Mouse (Mus musculus) liver, adult 2 months (tissue): ENCODE results near the gene Tmem95. TPM values are rescaled to one million over a fixed set of nuclear protein-coding genes. Genes with fewer than 3 reads are reported as not detected.

Source experiments
- DNase-seq: peaks from one replicate; pipeline ENCODE4 v3.0.0-alpha.2; 2011; ENCODE audit warnings: low read depth, low spot score; ENCODE audit errors: extremely low read depth
- H3K27ac ChIP-seq: fragments of 200-500 bp; replicated peaks from 2 replicates; pipeline ENCODE4 v1.5.1; 2012; ENCODE audit warnings: low read depth, mild to moderate bottlenecking, control low read depth, inconsistent platforms, low read length; ENCODE audit not compliant: insufficient read depth
- H3K27me3 ChIP-seq: fragments of 200-500 bp; 2 replicates; pipeline ENCODE4 v1.6.1; 2012; ENCODE audit warnings: mild to moderate bottlenecking, moderate library complexity, low read length, inconsistent platforms; ENCODE audit not compliant: control insufficient read depth, insufficient read depth
- H3K36me3 ChIP-seq: fragments of 200-500 bp; 2 replicates; pipeline ENCODE4 v1.6.1; 2012; ENCODE audit warnings: low read length, inconsistent platforms; ENCODE audit not compliant: control insufficient read depth, insufficient read depth
- H3K4me1 ChIP-seq: fragments of 200-500 bp; 2 replicates; pipeline ENCODE4 v1.6.1; 2011; ENCODE audit warnings: low read length; ENCODE audit not compliant: control insufficient read depth, insufficient read depth
- H3K4me3 ChIP-seq: fragments of 200-500 bp; 2 replicates; pipeline ENCODE4 v1.5.1; 2011; ENCODE audit warnings: low read depth, mild to moderate bottlenecking, control low read depth, low read length, moderate library complexity; ENCODE audit not compliant: insufficient read depth
- H3K79me2 ChIP-seq: fragments of 200-500 bp; 2 replicates; pipeline ENCODE4 v1.6.1; 2012; ENCODE audit warnings: inconsistent platforms, mild to moderate bottlenecking, low read length, moderate library complexity; ENCODE audit not compliant: control insufficient read depth, insufficient read depth
- H3K9ac ChIP-seq: fragments of 200-500 bp; 2 replicates; pipeline ENCODE4 v1.6.1; 2012; ENCODE audit warnings: low read depth, mild to moderate bottlenecking, control low read depth, inconsistent platforms, low read length
- CTCF ChIP-seq: fragments of 200-500 bp; IDR thresholded peaks from 2 replicates; pipeline ENCODE4 v1.5.1; 2011; ENCODE audit warnings: low read depth, low read length, control low read depth
- POLR2A ChIP-seq: fragments of 200-500 bp; IDR thresholded peaks from 2 replicates; pipeline ENCODE4 v1.6.1; 2011; ENCODE audit warnings: low read length, control low read depth; ENCODE audit not compliant: insufficient read depth; ENCODE audit errors: extremely low read depth
- WGBS: fragments of 180-500 bp; shearing (Covaris S2); methylation state at CpG from one replicate; pipeline ENCODE4 v1.1.7; 2018; 5-methylcytosine and 5-hydroxymethylcytosine counted together
- polyA plus RNA-seq: library from polyadenylated mRNA; depleted of rRNA; stranded (reverse); fragments of >200 nt; gene quantifications from 2 replicates; pipeline ENCODE4 v1.2.3, GENCODE M21; 2012
- total RNA-seq: library from RNA; depleted of rRNA; stranded (reverse); fragments of >200 nt; gene quantifications from 2 replicates; pipeline ENCODE4 v1.2.3, GENCODE M21; 2014

The Tmem95 gene
- total and polyA plus RNA-seq, 2 experiments = not detected

DNA sequence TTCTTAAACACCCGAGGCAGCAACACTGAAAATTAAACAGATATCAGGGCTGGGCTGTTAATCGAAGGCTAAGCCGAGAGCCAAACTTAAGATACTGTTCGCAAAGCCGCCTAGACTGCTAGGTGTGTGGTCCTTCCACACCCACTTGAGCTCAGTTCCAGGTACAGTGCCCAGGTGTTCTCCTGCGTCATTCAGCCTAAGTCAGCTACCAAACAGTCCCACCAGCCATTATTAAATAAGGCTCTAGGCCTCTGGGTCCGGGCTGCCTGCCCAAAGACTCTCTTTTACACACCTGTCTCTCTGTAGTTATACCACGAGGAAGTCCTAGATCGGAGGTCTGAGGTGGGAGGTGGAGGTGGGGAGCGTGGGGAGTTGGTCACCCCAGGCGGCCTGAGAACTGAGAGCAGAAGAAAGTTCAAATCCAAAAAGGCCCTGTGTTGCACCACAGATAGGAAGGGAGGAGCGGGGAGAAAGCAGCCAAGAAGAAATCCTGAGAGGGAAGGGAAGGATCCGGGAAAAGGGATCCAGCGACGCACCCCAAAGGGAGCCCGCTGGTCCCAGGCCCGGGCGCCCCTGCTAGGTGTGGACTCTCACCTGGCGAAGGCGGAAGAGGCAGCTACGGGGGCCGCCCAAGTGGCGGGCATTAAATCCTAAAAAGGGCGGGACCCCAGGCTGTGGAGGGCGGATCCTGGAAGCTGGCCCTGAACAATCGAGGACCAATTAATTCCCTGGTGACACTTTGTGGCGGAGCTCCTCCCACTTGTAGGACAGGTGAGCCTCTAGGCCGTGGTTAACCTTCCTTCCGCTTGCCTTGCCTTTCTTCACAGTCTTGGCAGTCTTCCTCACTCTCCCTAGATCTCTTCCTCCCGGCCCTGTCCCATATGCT is 19.5 kb downstream of the Tmem95 start, which contains the start of gene Tnk1:
Gene Tnk1 (minus strand): TSS at position 618 of the 886 bp plus-strand sequence.
- Histone ChIP-seq H3K27me3 (no peaks in the 10 kb centered on the region), H3K79me2 (no peaks in the 10 kb centered on the region), H3K4me1 (no peaks in the 10 kb centered on the region), H3K9ac (no peak within 1 kb of the TSS), H3K4me3 (no peak within 1 kb of the TSS), H3K27ac (no peak within 1 kb of the TSS), H3K36me3 (no peaks in the 10 kb centered on the region)
- DNase-seq = no peak
- TF ChIP-seq CTCF (no peak), POLR2A (no peak)
- WGBS = 54% methylated on average over 30 of the region's 30 CpGs

DNA sequence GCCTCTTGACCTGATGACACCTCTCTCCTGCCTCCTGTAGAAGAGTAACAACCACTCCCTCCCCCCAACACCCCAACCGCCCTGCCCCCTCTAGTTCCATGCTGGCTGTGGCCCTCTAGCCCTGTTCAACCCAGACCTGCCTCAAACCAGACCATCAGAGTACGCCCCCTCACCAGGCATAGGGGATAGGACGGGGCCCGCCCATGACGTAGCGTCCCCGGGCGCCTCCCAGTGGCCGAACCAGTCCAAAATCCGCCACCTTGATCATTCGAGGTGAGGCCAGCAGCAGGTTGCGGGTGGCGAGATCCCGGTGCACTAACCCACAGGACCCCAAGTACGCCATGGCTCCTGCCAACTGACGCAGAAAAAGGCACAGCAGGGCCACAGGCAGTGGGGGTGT is 22.5 kb downstream of the Tmem95 start:
- no peaks in the 10 kb centered on the region for H3K79me2 ChIP-seq
- H3K36me3 ChIP-seq = no peaks in the 10 kb centered on the region; the same call in 1 of the 2 replicates
- 52% methylated on average over 16 of the region's 16 CpGs for WGBS
- H3K9ac ChIP-seq = no peak overlapping the region
- H3K4me1 ChIP-seq = no peaks in the 10 kb centered on the region
- no peak overlapping the region for H3K4me3 ChIP-seq
- no peaks in the 10 kb centered on the region for H3K27me3 ChIP-seq
- TF ChIP-seq POLR2A (no peak), CTCF (peak; percentile 51)
- no peak overlapping the region for H3K27ac ChIP-seq
- no peak for DNase-seq

DNA sequence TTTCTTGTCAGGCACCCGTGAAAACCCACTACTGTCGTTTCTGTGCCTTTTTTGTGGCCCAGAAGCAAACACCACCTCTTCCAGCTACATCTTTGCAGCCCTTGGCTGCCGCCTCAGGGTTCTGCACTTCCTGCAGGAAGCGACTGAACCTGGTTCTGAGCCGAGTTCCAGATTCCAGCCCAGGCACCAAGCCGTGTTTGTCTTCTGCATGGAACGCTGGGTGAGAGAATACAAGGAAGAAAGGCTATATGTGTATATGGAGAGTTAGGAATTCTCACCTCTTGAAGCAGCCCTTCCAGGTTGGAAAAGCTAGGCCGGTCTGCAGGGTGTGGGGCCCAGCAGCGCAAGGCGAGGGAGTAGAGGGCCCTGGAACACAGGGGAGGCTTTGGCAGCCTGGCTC is 23.1 kb downstream of the Tmem95 start:
- Histone ChIP-seq H3K4me3 (no peak overlapping the region), H3K27ac (no peak overlapping the region), H3K36me3 (no peaks in the 10 kb centered on the region; the same call in 1 of the 2 replicates), H3K9ac (no peak overlapping the region), H3K79me2 (no peaks in the 10 kb centered on the region), H3K4me1 (no peaks in the 10 kb centered on the region), H3K27me3 (no peaks in the 10 kb centered on the region)
- no peak for TF ChIP-seq POLR2A
- no peak for TF ChIP-seq CTCF
- WGBS = 81% methylated on average over 10 of the region's 10 CpGs
- no peak for DNase-seq

DNA sequence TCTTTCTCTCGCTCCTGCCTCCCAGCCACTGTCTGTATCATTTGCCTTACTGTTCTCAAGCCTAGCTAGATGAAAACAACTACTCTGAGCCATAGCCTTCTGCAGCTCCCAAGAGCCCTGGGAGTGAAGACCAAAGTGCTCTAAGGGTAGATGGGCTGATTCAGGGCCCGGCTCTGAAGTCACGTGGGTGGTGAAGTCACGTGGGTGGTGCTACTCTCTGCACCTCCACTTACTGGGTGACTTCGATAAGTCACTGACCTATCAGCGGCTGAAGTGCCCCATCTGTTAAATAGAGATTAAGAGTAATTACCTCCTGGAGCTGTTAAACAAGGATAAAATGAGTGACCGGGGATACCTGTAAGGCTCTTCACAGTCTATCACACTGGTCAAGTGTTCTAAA is 23.8 kb downstream of the Tmem95 start:
- Histone ChIP-seq H3K27me3 (no peaks in the 10 kb centered on the region), H3K9ac (no peak overlapping the region), H3K36me3 (no peaks in the 10 kb centered on the region; the same call in 1 of the 2 replicates), H3K4me3 (no peak overlapping the region), H3K4me1 (no peaks in the 10 kb centered on the region), H3K79me2 (no peaks in the 10 kb centered on the region), H3K27ac (no peak overlapping the region)
- DNase-seq = peak; percentile 25
- TF ChIP-seq POLR2A (no peak), CTCF (no peak)
- 52% methylated on average over 7 of the region's 7 CpGs for WGBS

DNA sequence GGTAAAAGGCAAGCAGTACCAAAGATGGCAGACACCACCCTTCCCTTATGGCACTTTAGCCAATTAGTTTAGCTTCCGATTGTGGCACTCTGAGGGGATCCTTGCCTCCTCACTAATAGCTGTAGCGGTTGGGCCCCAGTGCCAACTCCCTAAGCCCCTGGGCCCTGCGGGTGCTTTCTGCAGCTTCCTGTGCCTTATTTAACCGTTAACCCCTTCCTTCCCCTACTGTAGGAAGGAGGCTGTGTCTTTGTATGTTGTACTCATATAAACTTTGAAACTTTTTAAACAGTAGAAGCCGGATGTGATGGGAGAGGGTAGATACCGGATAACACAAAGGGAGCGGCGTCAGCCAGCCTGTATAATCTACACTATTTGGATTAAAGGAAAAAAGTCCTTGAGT is 27.1 kb downstream of the Tmem95 start:
- Histone ChIP-seq H3K27ac (no peak overlapping the region), H3K4me3 (no peak overlapping the region), H3K4me1 (0 out of 2 replicates have a peak, but pooled peaks cover 3% of the 10 kb centered on the region), H3K79me2 (no peaks in the 10 kb centered on the region), H3K9ac (no peak overlapping the region), H3K36me3 (no peaks in the 10 kb centered on the region; the same call in 1 of the 2 replicates), H3K27me3 (no peaks in the 10 kb centered on the region)
- TF ChIP-seq POLR2A = no peak
- TF ChIP-seq CTCF = no peak
- 77% methylated on average over 8 of the region's 8 CpGs for whole genome bisulfite sequencing
- DNase-seq = no peak

DNA sequence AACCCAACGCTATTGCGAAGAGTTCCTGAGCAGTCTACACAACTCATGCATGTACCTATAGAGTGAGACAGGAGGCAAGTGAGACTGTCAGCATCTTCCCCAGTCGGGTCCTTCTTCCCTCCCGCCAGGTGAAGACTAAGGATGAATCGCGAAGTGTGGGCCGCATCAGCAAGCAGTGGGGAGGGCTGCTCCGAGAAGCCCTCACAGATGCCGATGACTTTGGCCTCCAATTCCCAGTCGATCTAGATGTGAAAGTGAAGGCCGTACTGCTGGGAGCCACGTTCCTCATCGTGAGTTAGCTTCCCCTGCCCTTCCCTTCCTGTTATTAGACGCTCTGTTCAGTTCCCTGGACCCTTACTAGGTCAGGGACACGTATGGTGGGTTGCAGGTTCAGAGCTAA is 27.9 kb downstream of the Tmem95 start:
- H3K36me3 ChIP-seq = no peaks in the 10 kb centered on the region; the same call in 1 of the 2 replicates
- H3K27me3 ChIP-seq = no peaks in the 10 kb centered on the region
- DNase-seq = no peak
- TF ChIP-seq CTCF = no peak
- no peak for TF ChIP-seq POLR2A
- H3K4me1 ChIP-seq = peaks cover 8% of the 10 kb centered on the region
- 87% methylated on average over 15 of the region's 15 CpGs for whole genome bisulfite sequencing
- no peaks in the 10 kb centered on the region for H3K79me2 ChIP-seq
- H3K9ac ChIP-seq = no peak overlapping the region
- H3K27ac ChIP-seq = no peak overlapping the region
- no peak overlapping the region for H3K4me3 ChIP-seq
